Mouse (Mus musculus): ENCODE data around the gene Osgin1.
A peak's percentile ranks its signal among the peaks of the same experiment; 100 is the strongest.

Gene Osgin1

GRCm38 (mm10) chr8:119433582-119434174, at the start of gene Osgin1:
TSS of gene Osgin1 (plus strand) at chr8:119434124.
- DNase-seq: no peak

GRCm38 (mm10) chr8:119384478-119384877, 49.4 kb upstream of the Osgin1 start:
- peak; percentile 53 for DNase-seq

- DNase-seq: no peak
Measured at GRCm38 (mm10) chr8:119385854-119386253, 48.1 kb upstream of the Osgin1 start.

GRCm38 (mm10) chr8:119386988-119387387, 46.9 kb upstream of the Osgin1 start:
- no peak for DNase-seq

GRCm38 (mm10) chr8:119394097-119394496, 39.8 kb upstream of the Osgin1 start:
- no peak for DNase-seq

- peak; percentile 90 for DNase-seq
Measured at GRCm38 (mm10) chr8:119394524-119395026, 39.3 kb upstream of the Osgin1 start, which contains the start of gene Mlycd. TSS of gene Mlycd (plus strand) at chr8:119394878.

- DNase-seq: no peak
Measured at GRCm38 (mm10) chr8:119395072-119395950, 38.6 kb upstream of the Osgin1 start.

- no peak for DNase-seq
Measured at GRCm38 (mm10) chr8:119398558-119398957, 35.4 kb upstream of the Osgin1 start.

GRCm38 (mm10) chr8:119399255-119399654, 34.7 kb upstream of the Osgin1 start:
- DNase-seq: no peak

GRCm38 (mm10) chr8:119400122-119400671, 33.7 kb upstream of the Osgin1 start:
- no peak for DNase-seq

GRCm38 (mm10) chr8:119400904-119401303, 33.0 kb upstream of the Osgin1 start:
- DNase-seq: no peak

GRCm38 (mm10) chr8:119403912-119404311, 30.0 kb upstream of the Osgin1 start:
- no peak for DNase-seq

GRCm38 (mm10) chr8:119404648-119405047, 29.3 kb upstream of the Osgin1 start:
- no peak for DNase-seq

GRCm38 (mm10) chr8:119408311-119408710, 25.6 kb upstream of the Osgin1 start:
- no peak for DNase-seq

- DNase-seq: no peak
Measured at GRCm38 (mm10) chr8:119412037-119412734, 21.7 kb upstream of the Osgin1 start.

- DNase-seq: peak; percentile 80
Measured at GRCm38 (mm10) chr8:119412735-119413498, 21.0 kb upstream of the Osgin1 start.

- DNase-seq: no peak
Measured at GRCm38 (mm10) chr8:119413605-119414004, 20.3 kb upstream of the Osgin1 start.

- DNase-seq: no peak
Measured at GRCm38 (mm10) chr8:119420318-119420717, 13.6 kb upstream of the Osgin1 start.

- no peak for DNase-seq
Measured at GRCm38 (mm10) chr8:119421603-119422122, 12.3 kb upstream of the Osgin1 start.

GRCm38 (mm10) chr8:119422123-119422711, 11.7 kb upstream of the Osgin1 start:
- DNase-seq: peak; percentile 38

GRCm38 (mm10) chr8:119423631-119424141, 10.2 kb upstream of the Osgin1 start:
- peak; percentile 88 for DNase-seq
